Mouse (Mus musculus): Measurements from ENCODE around the gene Slc25a21.

DNA sequence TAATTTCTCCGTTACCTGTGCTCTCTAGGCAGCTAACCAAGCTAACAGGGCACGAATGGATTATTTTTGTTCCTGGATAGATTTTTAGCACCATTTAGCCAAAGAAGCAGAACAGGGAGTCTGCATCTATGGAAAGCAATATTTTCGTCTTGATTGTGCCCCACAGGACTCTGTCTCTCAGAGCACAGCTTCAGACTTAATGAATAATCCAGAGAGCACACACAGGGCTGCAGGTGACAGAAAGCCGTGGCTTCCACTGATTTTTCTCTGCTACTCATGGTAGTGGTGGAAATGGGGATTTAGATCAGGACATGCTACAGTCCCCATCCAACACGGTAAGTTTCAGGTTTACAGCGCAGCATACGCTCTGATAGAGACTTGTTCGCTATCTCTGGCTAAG lies 299.3 kb downstream of the Slc25a21 start:
- TF ChIP-seq CTCF (IDR thresholded peaks at IDR 0.05; ENCODE audit: control insufficient read depth, insufficient read depth, insufficient read length) (no peak), MYOD1 (IDR thresholded peaks at IDR 0.05; ENCODE audit: control insufficient read depth, insufficient read length, low read depth) (no peak), MAX (IDR thresholded peaks at IDR 0.05) (no peak), MYOG (IDR thresholded peaks at IDR 0.05; ENCODE audit: control insufficient read depth, extremely low read depth, insufficient read length) (no peak), CEBPB (IDR thresholded peaks at IDR 0.05; ENCODE audit: low read depth) (no peak), USF1 (IDR thresholded peaks at IDR 0.05; ENCODE audit: low read depth) (no peak), FOSL1 (IDR thresholded peaks at IDR 0.05; ENCODE audit: insufficient read depth, low read length, poor library complexity, severe bottlenecking) (no peak)

All from C2C12 (cell line).